Mouse (Mus musculus) spleen, adult 12 weeks (tissue): ENCODE measurements around the gene Ripply3.
"Not testable (repeated sequence)": the region's sequence is repeated elsewhere in the genome, so short reads cannot be mapped to it uniquely, and the experiment has no call there.

Source experiments
- DNase-seq: peaks from one replicate; pipeline ENCODE4 v3.0.0; 2022; ENCODE audit warnings: low spot score

Gene Ripply3

DNA sequence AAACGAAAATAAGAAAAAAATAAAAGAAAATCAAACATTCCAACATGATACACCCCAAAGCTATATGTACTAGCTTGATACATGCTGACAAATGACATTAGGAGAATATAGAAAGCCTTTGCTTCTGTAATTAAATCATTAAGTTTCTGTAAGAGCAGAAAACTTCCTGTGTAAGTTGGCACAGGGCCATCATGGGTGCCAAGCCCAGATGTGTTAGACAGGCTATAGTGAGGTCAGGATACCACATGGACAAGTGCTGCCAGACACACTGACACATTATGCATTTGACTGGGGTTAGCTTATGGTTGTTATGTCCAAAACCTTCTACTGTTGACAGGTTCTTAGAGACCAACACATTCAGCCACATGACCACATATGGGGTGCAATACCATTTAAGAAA is 13.0 kb upstream of the Ripply3 start:
- no peak for DNase-seq

DNA sequence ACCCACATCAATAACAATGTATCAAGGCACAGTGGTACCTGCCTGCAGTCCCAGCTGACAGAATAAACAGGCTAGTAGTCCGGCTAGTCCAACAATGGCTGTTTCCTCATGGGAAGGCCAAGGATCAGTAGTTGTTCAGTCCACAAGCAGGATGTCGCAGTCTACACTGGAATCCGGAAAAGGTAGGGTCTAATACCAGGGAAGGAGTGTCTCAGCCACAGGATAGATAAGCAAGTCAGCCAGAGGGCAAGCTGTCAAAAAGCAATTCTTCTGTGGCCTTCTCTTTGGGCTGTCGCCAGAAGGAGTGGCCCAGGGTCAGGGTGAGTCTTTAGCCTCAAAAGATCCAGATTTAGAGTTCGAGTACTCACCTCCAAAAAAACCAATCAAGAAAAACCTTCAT is 10.5 kb upstream of the Ripply3 start:
- no peak for DNase-seq

GRCm38 (mm10) chr16:94320223-94320622 is 8.0 kb upstream of the Ripply3 start:
- DNase-seq = no peak

- DNase-seq = no peak
Observed at GRCm38 (mm10) chr16:94323681-94324080, 4.5 kb upstream of the Ripply3 start.

GRCm38 (mm10) chr16:94326008-94326407 is 2.2 kb upstream of the Ripply3 start:
- DNase-seq = no peak

- no peak for DNase-seq
Observed at GRCm38 (mm10) chr16:94328881-94329867, 954 bp downstream of the Ripply3 start.

GRCm38 (mm10) chr16:94330429-94330828 is 2.2 kb downstream of the Ripply3 start:
- no peak for DNase-seq

GRCm38 (mm10) chr16:94331233-94331885 is 3.1 kb downstream of the Ripply3 start:
- DNase-seq = no peak

DNA sequence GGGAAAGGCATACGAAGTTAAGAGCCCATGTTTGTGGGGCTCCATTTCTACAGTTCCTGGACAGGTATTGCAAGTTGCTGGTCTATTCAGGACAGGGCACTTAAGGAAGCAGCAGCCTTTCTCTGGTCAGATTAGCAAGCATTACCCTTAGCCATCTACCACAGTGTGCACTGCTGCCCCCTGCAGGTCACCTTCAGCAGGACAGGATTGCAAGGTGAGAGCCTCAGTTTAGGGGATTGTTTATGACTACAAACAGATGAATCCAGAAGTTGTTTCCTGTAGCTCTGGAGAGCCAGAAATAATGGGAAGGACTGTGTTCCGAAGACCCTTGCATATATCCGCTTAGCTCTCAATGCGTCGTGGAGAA is 3.6 kb downstream of the Ripply3 start:
- DNase-seq = peak; percentile 72

GRCm38 (mm10) chr16:94335656-94336055 is 7.4 kb downstream of the Ripply3 start:
- DNase-seq = no peak

DNA sequence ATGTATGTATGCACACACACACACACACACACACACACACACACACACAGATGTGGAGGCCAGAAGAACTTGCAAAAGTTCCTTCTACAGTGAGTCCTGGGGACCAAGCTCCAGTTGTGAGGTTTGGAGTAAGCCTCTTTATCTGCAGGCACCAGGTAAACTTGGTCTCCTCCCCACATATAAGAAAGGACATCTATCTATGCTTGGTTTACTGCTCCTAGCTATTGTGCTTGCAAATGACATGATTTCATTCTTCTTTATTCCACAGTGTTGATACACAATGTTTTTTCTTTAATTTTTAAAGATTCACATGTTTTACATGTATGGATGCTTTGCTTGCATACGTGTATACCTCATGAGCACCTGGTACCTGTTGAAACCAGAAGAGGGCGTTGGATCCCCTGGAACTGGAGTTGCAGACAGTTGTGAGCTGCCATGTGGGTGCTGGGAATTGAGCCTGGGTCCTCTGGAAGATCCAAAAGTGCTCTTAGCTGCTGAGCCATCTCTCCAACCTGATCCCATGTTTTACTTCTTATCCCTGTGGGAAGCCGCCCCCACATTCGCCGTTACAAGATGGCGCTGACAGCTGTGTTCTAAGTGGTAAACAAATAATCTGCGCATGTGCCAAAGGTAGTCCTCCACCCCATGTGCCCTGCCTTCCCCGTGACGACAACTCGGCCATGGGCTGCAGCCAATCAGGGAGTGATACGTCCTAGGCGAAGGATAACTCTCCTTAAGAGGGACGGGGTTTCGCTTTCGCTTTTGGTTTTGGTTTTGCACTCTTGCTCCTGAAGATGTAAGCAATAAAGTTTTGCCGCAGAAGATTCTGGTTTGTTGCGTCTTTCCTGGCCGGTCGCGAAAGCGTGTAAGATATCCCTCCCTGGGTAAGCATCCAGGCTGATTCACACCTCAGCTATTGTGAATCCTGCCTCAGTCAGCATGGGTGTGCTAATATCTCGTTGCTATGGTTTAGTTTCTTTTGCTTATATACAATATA is 11.2 kb downstream of the Ripply3 start:
- not testable (repeated sequence) for DNase-seq

DNA sequence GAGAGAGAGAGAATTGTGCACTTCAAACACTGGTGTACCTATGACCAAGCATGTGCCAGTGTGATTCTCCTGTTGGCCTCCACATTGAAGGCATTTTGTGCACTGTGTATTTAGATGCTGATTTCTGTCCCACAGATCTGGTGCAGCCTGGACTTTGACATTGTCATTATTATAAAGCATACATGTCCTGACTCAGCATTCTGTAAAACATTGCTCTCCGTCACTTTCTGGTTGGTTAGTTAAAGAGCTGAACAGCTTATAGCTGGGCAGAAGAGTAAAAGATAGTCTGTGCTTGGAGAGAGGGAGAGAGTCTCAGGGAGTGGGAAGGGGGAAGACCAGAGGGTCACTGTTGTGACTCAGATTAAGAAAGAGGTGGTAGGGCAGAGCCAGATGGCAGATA is 17.5 kb downstream of the Ripply3 start:
- no peak for DNase-seq

GRCm38 (mm10) chr16:94347080-94347731 is 19.0 kb downstream of the Ripply3 start:
- DNase-seq = no peak

DNA sequence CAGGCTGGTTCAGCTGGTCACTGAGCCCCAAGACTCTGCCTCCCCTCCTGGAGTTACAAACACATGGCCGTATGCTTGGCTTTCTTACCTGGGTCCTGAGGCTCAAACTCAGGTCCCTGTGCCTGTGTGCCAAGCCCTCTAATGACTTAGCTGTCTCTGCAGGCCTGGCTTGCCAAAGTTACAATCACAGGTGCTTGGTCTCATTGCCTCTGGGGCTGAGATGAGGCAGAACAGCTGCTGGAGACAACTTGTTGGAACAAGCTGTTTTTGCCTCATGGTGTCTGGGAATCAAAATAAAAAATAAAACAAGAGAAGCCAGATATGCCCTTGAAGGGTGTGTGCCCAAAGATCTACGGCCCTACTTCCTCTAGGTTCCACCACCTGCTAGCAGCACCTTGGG is 20.6 kb downstream of the Ripply3 start:
- no peak for DNase-seq

DNA sequence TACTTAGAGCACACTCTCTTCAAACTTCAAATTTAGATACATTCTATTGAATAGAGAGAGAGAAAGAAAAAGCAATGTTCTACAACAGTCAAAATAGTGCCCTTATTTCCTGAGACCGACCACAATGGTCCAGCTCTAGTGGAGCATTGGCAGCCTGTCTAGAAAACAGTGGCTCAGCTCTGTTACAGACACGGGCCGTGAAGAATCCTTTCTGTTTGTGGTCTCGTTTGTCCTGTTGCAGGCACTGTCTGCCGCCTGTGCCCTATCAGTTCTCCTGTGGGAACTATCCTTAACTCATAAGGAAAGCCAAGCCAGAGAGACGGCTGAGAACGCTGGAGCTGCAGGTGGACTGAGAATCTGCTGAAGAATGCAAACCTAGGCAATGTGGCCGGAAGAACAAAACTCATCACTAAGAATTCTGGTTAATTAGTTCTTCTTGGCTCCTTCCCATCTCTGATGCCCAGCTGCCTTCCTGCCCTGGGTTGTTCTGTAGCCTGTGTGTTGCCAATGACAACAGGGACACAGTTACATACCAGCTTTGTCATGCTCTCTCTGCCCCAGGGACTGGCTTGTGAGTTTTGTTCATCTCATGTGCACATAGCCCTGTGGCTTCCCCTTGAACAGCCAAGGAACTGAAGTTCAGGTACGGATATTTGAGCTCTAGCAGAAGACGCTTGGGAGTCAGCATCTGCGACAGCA is 21.5 kb downstream of the Ripply3 start:
- no peak for DNase-seq

- DNase-seq = no peak
Observed at GRCm38 (mm10) chr16:94350287-94350677, 22.1 kb downstream of the Ripply3 start.

DNA sequence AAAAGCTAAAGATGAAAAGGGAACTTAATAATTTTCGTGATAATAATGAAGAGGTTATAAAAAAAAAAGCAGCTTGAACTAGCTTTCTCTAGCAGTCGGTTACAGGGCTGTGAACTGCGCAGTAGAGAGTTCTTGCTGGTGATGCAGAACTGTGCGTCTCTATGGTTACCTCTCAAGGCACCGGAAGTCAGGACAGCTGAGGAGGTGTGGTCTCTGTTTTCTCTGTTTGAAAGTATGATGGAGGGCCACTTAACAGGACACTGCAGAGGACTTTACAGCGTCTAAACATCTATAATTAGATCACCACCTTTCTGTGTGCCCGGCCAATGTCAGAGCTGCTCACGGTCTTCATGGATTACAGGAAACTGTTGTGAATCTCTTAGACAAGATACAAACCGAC is 26.2 kb downstream of the Ripply3 start:
- peak; percentile 17 for DNase-seq

GRCm38 (mm10) chr16:94356046-94356445 is 27.8 kb downstream of the Ripply3 start:
- DNase-seq = no peak

DNA sequence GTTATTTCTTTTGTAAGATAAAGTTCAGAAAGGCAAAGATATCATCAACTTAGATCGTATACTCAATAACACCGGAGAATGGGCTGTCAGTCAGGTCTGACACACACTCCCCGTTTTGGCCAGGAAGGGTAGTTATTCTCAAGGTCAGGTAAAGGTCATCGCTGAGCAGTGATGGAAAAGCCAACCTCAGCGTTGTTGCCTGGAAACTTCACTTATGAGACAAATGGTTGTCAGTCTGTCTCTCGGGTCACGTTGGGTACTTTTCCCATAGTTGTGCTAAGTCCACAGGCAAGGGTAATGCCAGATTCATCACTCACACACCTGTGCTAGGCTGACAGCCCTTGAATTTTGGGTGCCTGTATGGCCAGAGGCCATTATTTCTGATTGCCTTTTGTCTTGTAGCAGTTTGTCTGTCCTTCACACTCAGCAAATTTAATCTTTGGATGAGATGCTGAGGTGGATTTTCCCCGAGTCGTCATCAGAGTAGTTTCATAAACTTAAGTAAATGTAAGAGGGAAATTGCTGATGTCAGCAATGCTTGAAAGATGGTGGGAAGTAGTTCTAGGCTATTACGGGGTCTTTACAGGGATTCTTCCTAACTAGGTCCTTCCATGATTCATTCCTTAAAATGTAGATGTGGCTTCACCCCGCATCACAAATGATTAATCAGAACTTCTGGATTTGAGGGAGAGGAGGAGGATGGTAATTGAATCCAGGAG is 28.7 kb downstream of the Ripply3 start:
- no peak for DNase-seq

DNA sequence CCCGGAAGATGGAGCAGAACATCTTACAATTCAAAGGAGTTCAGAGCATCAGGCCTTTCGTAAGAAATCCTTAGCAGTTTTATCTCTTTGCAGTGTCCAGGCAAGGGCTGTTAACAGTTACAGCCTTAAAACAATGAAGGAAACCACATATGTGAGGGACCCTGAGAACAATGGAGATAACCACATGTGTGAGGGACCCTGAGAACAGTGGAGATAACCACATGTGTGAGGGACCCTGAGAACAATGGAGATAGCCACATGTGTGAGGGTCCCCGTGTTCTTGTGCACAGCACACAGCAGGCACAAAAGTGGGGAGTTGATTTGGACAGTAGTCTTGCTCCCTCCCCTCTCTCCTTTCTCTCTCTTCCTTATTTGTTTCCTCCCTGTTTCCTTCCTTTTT is 29.9 kb downstream of the Ripply3 start:
- DNase-seq = no peak
